Mouse (Mus musculus) bone marrow, adult 2 months (tissue): Measurements from ENCODE around the gene Kctd19.

ENCODE experiments used
- CTCF ChIP-seq: fragments of 200-500 bp; IDR thresholded peaks from 2 replicates; pipeline ENCODE4 v1.5.1; 2011; ENCODE audit warnings: low read length, control low read depth; ENCODE audit not compliant: control insufficient read depth, insufficient read depth
- POLR2A ChIP-seq: fragments of 200-500 bp; IDR thresholded peaks from 2 replicates; pipeline ENCODE4 v1.6.1; 2011; ENCODE audit warnings: low read depth, mild to moderate bottlenecking, control low read depth, low read length, borderline replicate concordance; ENCODE audit not compliant: control insufficient read depth

DNA sequence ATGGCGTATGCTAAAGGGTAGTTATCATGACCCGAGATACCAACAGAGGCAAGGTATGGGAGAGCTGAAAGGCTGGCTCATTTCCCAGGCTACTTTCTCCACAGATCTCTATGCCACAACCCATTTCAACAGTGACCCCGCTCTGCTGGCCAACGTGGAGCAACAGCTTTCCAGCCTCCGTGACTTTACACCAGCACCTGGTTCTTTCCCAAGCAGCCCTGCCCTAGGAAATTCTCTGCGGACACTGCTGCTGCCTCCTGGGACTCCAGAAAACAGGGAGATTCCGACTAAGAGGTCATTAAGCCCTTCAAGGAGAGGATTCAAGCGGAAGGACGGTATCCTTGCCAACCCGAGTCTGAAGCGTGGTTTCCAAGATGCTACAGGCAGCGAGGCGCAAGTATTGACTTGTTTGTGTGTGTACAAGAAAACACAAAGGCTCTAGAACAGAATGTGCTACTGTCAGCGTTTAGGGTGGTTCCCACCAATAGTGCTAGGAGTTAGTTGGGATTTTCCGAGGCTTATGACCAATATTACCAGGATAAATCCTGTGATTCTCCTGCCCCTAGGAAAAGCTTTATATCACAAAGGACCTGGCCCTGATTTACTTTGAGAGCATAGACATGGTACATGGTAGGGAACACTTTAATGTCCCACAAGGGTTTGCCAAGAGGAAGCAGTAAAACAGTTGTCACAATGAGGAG is 38.8 kb upstream of the Kctd19 start:
- TF ChIP-seq POLR2A (no peak), CTCF (no peak)
